Mouse (Mus musculus) hematopoietic stem cell, adult 5-6 weeks (primary cell): ENCODE data around the gene Gm11639. TPM values are rescaled to one million over a fixed set of nuclear protein-coding genes. Genes with fewer than 3 reads are reported as not detected.
A peak's percentile ranks its signal among the peaks of the same experiment; 100 is the strongest.

Experiments
- ATAC-seq, 2 experiments: fragments of 125-278 bp in 1 of 2; replicated peaks in 1 of 2; 2 replicates each; pipeline ENCODE4 v1.8.0; 2016 to 2017; ENCODE audit warnings: inconsistent platforms in 2 of 2, mild to moderate bottlenecking in 2 of 2, moderate number of reproducible peaks in 2 of 2, low read depth in 1 of 2, moderate TSS enrichment in 1 of 2; ENCODE audit not compliant: low FRiP score in 2 of 2, poor library complexity in 2 of 2, severe bottlenecking in 2 of 2, insufficient read depth in 1 of 2, low TSS enrichment in 1 of 2
- total RNA-seq: library from RNA; stranded (forward); fragments of 172-1452, 232-1000 nt; gene quantifications from 2 replicates; pipeline ENCODE4 v1.2.3, GENCODE M21; 2017

Gene Gm11639
- total RNA-seq = 0.06 TPM in 1 of 2 replicates, not detected in the other

- no peak for ATAC-seq
These were observed at the start of gene Gm11639 for GRCm38 (mm10) chr11:104685548-104685947. TSS of gene Gm11639 (plus strand) at chr11:104685707.

- ATAC-seq = peak; percentile 80 to 85
These were observed 48.5 kb upstream of the Gm11639 start for GRCm38 (mm10) chr11:104637010-104637409.

- no peak for ATAC-seq
These were observed 47.5 kb upstream of the Gm11639 start for GRCm38 (mm10) chr11:104638006-104638405.

GRCm38 (mm10) chr11:104638906-104639305 lies 46.6 kb upstream of the Gm11639 start:
- ATAC-seq = peak; percentile 30 to 32; a peak in 2 of 4 replicates

GRCm38 (mm10) chr11:104639634-104640033 lies 45.9 kb upstream of the Gm11639 start:
- no peak for ATAC-seq

- ATAC-seq = no peak
These were observed 44.6 kb upstream of the Gm11639 start for GRCm38 (mm10) chr11:104640894-104641293.

- ATAC-seq = no peak
These were observed 42.3 kb upstream of the Gm11639 start for GRCm38 (mm10) chr11:104643236-104643635.

GRCm38 (mm10) chr11:104645402-104645801 lies 40.1 kb upstream of the Gm11639 start:
- ATAC-seq = no peak

- no peak for ATAC-seq
These were observed 39.3 kb upstream of the Gm11639 start for GRCm38 (mm10) chr11:104646173-104646572.

- 0 out of 4 replicates have a peak, but pooled peaks of 1 of the 2 experiments have one; percentile 18 for ATAC-seq
These were observed 38.9 kb upstream of the Gm11639 start for GRCm38 (mm10) chr11:104646611-104647010.

- peak; percentile 50 to 84 for ATAC-seq
These were observed 38.2 kb upstream of the Gm11639 start for GRCm38 (mm10) chr11:104647188-104647867.

- peak in 1 of 2 experiments; percentile 46; a peak in 1 of 4 replicates for ATAC-seq
These were observed 36.9 kb upstream of the Gm11639 start for GRCm38 (mm10) chr11:104648571-104648970.

GRCm38 (mm10) chr11:104660599-104660998 lies 24.9 kb upstream of the Gm11639 start:
- ATAC-seq = no peak

- ATAC-seq = no peak
These were observed 24.4 kb upstream of the Gm11639 start for GRCm38 (mm10) chr11:104661106-104661505.

GRCm38 (mm10) chr11:104661531-104662205 lies 23.8 kb upstream of the Gm11639 start:
- ATAC-seq = no peak

GRCm38 (mm10) chr11:104662573-104662972 lies 22.9 kb upstream of the Gm11639 start:
- no peak for ATAC-seq

GRCm38 (mm10) chr11:104663241-104663877 lies 22.1 kb upstream of the Gm11639 start:
- no peak for ATAC-seq

GRCm38 (mm10) chr11:104663878-104664261 lies 21.6 kb upstream of the Gm11639 start:
- no peak for ATAC-seq
